Mouse (Mus musculus) adrenal gland, postnatal 4 days (tissue): Measurements from ENCODE around the gene Htr1d. TPM values are rescaled to one million over a fixed set of nuclear protein-coding genes. Genes with fewer than 3 reads are reported as not detected.

Experiments used
- DNase-seq, 2 experiments: peaks; one replicate each; pipeline ENCODE4 v3.0.0; 2021 to 2022; ENCODE audit warnings: low spot score in 2 of 2, mixed read lengths in 2 of 2
- total RNA-seq, 2 experiments: library from RNA; stranded (reverse); gene quantifications; 2 replicates each; pipeline ENCODE4 v1.2.3; 2021

Htr1d gene
- total RNA-seq, 2 experiments from 2014 or later, result 0.34 to 0.99 TPM

GRCm38 (mm10) chr4:136451564-136451963 is 28.2 kb downstream of the Htr1d start:
- DNase-seq, result no peak

DNA sequence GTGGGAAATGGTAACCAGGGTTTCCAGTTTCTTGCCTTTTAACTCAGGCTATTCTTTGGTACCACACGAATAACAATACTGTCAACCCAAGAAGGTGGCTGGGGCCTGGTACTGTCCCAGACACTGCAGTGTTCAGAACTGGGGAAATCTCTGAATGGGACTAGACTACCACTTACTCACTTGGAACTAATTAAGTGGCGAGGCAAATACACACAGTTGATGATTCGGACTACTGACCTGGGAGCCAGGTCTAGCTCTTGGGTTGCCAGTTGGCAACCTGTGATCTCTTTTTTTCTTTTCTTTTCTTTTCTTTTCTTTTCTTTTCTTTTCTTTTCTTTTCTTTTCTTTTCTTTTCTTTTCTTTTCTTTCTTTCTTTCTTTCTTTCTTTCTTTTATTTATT is 29.0 kb downstream of the Htr1d start:
- no peak for DNase-seq

DNA sequence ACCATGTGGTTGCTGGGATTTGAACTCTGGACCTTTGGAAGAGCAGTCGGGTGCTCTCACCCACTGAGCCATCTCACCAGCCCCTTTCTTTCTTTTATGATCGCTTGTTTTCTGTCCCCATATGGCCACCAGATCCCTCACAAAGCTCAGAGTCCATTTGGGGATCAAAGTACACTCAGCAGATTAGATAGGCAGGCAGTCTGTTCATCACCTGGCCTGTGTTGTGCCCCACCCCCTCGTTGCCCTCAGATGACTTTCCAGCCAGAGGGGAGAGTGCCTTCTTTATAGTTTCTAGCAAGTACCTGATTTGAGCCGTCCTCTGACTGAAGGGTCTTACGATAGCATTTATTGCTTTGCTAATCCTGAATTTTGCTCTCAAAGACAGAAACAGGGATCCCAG is 29.5 kb downstream of the Htr1d start:
- no peak for DNase-seq

DNA sequence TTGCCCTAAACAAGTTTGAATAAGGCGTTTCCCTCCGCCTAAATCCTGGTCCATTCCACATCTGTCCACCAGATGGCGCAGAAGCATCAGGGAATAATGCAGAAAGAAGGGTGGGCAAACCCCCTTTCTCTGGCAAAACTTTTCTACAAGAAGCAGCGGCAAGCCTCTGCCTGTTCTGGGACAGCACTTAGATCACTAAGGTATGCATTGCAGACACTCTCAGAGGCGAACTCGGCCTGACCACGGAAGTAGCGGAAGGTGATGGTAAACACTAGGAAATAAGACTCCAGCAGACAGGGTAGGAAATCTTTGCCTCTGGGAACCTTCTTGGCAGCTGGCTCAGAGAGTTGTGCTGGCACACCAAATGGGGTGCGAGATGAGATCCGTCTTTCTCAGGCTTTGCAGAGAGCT is 31.5 kb downstream of the Htr1d start:
- DNase-seq, result peak; percentile 53 to 58

DNA sequence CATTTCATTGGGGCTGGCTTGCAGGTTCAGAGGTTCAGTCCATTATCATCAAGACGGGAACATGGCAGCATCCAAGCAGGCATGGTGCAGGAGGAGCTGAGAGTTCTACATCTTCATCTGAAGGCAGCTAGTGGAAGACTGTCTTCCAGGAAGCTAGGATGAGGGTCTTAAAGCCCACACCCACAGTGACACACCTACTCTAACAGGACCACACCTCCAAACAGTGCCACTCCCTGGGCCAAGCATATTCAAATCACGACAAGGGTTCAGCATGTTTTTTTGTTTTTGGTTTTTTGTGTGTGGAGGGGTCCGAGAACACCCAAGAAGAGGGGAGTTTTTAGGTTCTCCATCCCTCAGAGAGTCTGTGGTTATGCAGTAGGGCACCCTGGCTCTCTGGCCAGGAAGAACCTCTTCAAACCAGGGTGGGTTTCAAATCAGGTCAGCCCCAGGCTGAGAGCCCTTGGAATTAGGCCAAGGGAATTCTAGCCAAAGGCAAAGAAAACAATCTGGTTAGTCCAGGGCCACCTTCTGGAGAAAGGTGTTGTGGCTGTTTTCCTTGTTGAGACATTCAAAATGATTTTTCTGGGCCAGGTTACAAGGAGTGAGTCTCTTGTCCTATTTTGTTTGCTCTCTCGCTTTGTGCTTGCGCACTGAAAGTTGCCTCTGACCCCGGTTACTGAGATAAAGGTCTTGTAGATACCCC is 33.3 kb downstream of the Htr1d start:
- DNase-seq, result no peak

GRCm38 (mm10) chr4:136458276-136458675 is 35.0 kb downstream of the Htr1d start:
- no peak for DNase-seq

DNA sequence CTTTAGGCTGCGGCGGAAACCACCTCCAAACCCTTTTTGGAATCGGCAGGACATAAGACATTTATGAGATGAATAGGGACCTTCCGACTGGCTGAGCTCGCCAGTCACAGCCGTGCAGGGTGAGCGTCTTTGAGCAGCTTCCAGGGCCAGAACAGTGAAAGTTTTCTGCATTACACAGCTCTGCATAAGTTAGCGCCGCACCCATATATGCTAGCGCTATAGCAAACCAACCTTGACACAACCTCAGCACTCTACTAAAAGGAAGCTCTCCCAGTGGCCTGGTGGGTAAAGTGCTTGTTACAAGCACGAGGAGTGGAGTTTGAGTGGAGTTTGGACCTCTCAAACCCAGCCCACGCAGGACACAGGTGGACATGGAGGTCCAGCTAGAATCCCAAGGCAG is 35.9 kb downstream of the Htr1d start:
- DNase-seq, result no peak

GRCm38 (mm10) chr4:136461206-136461605 is 37.9 kb downstream of the Htr1d start:
- no peak for DNase-seq

- no peak for DNase-seq
These were observed 38.4 kb downstream of the Htr1d start for GRCm38 (mm10) chr4:136461761-136462085.

DNA sequence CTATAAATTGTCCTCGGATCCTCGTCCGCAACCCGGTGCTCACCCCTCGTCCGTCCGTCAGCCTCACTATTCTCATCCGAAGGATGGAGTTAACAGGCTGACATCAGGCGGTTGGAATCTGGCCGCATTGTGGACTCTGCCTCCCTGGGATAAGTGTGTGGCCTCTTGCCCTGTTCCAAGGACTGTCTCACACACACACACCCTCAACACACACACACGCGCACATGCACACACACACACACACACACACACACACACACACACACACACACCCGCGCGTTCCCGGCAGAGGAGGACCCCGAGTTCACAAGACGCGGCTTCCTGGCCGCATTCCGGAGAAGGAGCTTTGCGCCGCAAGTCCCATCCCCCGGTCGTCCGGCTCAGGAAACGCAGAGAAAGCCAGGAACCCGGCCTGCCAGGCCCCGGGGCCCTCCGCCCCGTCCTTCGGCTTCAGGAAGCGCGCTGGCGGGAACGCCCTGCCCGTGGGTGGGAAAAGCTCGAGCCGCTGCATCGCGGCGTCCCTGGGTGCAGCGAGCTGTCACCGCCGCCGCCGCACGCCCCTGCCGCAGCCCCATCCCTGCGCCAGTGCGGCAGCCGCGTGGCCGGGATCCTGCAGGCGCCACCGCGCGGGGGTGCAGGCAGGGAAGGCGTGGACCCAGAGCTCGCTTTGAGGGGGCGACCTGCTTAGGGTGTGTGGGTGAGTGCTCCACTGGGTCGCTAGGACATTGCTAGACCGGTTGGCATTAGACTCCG is 38.9 kb downstream of the Htr1d start, which contains the start of gene 6030445D17Rik:
Gene 6030445D17Rik, plus strand, starts transcription at position 165 of the 753 bp plus-strand sequence.
- DNase-seq, result peak; percentile 48 to 54

DNA sequence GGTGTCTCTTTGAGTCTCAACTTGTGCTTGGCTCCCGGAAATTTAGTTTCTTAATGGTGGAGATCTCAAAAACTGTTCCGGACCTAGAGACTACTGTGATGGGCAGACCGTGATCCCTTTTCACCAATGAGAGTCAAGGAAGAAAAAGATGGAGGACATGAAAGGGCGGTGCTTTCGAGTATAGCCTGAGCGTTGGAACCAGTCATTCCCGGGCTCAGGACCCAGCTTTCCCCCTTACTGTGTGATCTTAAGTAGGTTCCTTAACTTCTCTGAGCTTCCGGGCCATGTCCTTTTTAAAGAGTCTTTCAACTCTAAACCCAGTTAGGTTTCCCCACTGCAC is 39.5 kb downstream of the Htr1d start:
- no peak for DNase-seq

DNA sequence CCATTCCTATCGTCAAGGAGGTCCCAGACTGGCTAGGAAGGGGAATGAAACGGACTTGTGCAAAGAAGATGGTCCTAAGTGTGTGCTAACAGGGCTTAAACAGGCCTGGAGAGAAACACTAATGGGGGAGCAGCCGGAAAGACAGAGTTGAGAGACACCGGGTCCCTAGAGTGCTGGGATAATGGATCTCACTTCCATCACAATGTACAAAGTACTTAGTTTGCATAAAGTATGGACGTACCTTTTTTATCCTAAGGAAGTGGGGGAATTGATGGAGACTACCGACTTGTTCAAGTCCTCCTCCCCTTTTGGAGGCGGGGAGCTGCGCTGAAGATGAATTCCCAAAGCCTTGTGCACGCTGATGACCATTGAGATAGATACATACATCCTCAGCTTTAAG is 40.1 kb downstream of the Htr1d start:
- DNase-seq, result no peak

- DNase-seq, result no peak
These were observed 42.9 kb downstream of the Htr1d start for GRCm38 (mm10) chr4:136466226-136466625.

GRCm38 (mm10) chr4:136468553-136469327 is 45.4 kb downstream of the Htr1d start:
- no peak for DNase-seq

GRCm38 (mm10) chr4:136469371-136469903 is 46.1 kb downstream of the Htr1d start, which contains the start of gene Luzp1:
Luzp1 (plus strand) TSS chr4:136469761.
- peak; percentile 85 to 89 for DNase-seq

- peak in 1 of 2 experiments; percentile 31 for DNase-seq
These were observed 46.6 kb downstream of the Htr1d start for GRCm38 (mm10) chr4:136469941-136470346.

- DNase-seq, result peak; percentile 16 to 22
These were observed 47.2 kb downstream of the Htr1d start for GRCm38 (mm10) chr4:136470347-136471071.

GRCm38 (mm10) chr4:136476692-136477091 is 53.4 kb downstream of the Htr1d start:
- DNase-seq, result no peak

- no peak for DNase-seq
These were observed 63.2 kb downstream of the Htr1d start for GRCm38 (mm10) chr4:136486549-136486948.
